Mouse (Mus musculus) heart, adult 11 months (tissue): ENCODE data around the gene Gprin1.
A peak's percentile ranks its signal among the peaks of the same experiment; 100 is the strongest.
"Not testable (repeated sequence)": the region's sequence is repeated elsewhere in the genome, so short reads cannot be mapped to it uniquely, and the experiment has no call there.

Source experiments
- DNase-seq: peaks from one replicate; pipeline ENCODE4 v3.0.0; 2022

Gprin1 gene

GRCm38 (mm10) chr13:54749864-54750411 lies at the start of gene Gprin1:
TSS of gene Gprin1 (minus strand) at chr13:54749874.
- DNase-seq: no peak

DNA sequence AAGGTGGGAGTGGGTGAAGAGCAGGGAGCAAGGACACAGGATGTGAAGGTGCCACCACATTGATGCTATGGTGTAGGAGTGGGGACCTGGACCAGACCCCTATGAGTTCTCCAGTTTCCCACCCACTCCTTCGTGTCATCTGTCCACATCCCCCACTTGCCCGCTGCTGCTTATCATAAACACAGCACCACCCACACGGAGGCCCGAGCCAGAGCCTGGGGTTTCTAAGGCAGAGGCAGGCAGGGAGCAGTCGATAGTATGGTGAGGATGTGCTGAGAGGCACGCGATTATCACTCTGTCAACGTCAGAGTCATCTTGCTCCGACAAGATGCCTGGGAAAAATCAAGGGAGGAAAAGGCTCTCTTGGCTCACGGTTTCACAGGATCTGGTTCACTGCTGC lies 49.1 kb upstream of the Gprin1 start:
- no peak for DNase-seq

DNA sequence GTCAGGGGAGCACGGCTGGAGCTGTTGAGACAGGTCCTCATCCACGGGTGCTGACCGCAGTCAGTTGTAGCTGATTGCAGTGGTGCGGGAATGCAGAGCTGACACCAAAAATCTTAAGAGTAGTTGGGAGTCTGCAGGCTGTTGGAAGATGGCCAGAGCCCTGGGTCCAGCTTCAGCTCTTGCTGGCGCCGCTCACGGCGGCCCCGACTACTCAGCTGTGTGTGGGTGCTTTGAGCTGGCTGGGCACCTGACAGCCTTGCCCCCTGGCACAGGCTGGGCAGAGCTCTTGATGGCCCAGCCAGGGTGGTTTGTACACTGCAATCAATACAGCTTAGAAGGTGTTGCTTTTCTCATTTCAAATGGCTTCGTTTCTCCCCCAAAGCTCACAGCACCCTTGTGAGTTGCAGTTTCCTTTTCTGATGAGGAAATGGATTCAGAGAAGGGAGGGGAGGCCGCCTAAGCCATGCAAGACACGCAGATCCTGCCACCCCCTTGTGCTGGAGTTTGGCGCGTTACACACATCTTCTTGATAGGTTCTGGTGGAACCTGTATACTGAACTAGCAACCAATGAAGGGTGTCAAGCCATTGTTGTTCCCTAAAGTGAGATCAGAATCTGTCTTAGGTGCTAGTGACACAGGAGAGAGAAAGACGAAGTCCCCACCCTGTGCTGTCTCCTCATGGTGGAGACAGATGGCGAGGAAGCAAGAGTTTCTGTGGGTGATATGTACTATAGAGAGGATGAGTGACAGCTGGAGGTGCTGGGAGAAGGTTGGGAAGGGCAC lies 48.4 kb upstream of the Gprin1 start:
- DNase-seq: no peak

- DNase-seq: no peak
Measured at GRCm38 (mm10) chr13:54797356-54797755, 47.7 kb upstream of the Gprin1 start.

GRCm38 (mm10) chr13:54794843-54795242 lies 45.2 kb upstream of the Gprin1 start:
- no peak for DNase-seq

- no peak for DNase-seq
Measured at GRCm38 (mm10) chr13:54794002-54794577, 44.4 kb upstream of the Gprin1 start.

GRCm38 (mm10) chr13:54792259-54793230 lies 42.9 kb upstream of the Gprin1 start:
- DNase-seq: no peak

- peak; percentile 92 for DNase-seq
Measured at GRCm38 (mm10) chr13:54789561-54790397, 40.1 kb upstream of the Gprin1 start.

GRCm38 (mm10) chr13:54788740-54789560 lies 39.3 kb upstream of the Gprin1 start, which contains the start of gene Tspan17:
TSS of gene Tspan17 (plus strand) at chr13:54789377.
- peak; percentile 100 for DNase-seq

- not testable (repeated sequence) for DNase-seq
Measured at GRCm38 (mm10) chr13:54787591-54787990, 37.9 kb upstream of the Gprin1 start.

- DNase-seq: no peak
Measured at GRCm38 (mm10) chr13:54783698-54784097, 34.0 kb upstream of the Gprin1 start, which contains the start of gene Eif4e1b. TSS of gene Eif4e1b (plus strand) at chr13:54783998.

GRCm38 (mm10) chr13:54783235-54783634 lies 33.6 kb upstream of the Gprin1 start:
- DNase-seq: no peak

DNA sequence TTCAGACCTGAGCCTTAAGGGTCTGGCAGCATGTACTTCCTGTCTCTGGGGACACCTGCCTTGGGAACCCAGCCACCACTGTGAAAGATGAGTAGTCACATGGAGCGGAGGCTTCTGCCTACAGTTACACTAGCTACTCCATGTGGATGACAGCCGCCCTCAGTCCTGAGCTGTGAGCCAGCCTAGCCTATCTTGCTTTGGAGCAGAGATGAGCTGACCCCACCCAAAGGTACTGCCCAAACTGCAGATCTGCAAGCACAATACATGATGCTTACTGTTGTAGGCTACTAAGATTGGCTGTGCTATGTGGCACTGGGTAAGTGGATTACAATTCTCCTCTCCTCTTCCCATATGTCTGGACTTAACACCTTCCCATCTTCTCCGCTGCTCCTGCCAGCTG lies 31.4 kb upstream of the Gprin1 start:
- no peak for DNase-seq

- DNase-seq: no peak
Measured at GRCm38 (mm10) chr13:54780592-54780991, 30.9 kb upstream of the Gprin1 start.

DNA sequence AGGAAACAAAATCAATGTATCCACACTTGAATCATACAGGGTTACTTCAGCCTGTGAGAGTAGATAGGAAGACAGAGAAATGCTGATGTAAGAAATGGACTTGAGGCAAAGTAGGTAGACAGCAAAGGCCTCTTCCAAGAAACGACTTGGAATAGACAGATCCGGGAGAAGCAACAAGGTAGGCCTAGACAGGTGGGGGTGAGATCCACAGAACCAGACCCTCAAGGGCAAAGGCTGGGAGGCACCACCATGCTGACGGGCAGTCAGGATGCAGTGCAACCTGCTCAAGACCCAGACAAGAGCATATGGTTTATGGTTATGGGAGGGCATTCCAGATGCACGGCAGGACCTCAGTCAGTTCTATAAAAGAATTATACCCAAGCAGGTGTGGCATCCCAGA lies 17.3 kb upstream of the Gprin1 start:
- no peak for DNase-seq

DNA sequence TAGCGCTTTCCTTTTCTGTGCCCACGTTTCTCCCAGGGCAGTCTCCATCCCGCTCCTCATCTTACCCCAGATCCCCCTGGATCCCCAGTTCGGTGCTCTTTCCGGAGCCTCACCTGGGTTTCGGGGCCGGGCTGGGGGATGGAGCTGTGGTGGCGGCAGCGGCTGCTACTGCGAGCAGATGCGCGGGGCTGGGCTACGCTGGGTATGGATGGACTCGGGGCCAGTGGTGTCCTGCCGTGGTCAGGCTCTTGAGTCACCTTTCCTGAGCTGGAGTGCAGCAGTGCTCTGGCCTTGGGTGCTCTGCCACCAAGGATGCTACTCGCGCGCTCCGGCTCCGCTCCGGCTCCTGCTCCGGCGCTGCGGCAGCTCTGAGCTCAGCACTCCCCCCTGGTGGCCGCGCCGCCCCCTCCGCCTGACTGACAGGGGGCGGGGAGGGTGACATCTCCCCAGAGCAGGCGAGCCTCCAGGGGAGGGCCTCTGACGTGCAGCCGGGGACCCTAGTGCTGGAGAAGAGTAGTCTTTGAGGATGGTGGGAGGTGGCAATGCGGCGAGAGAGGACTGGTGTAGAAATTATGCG lies 16.6 kb upstream of the Gprin1 start, which contains the start of gene Sncb:
TSS of gene Sncb (minus strand) at position 404 of the 577 bp plus-strand sequence.
- no peak for DNase-seq

DNA sequence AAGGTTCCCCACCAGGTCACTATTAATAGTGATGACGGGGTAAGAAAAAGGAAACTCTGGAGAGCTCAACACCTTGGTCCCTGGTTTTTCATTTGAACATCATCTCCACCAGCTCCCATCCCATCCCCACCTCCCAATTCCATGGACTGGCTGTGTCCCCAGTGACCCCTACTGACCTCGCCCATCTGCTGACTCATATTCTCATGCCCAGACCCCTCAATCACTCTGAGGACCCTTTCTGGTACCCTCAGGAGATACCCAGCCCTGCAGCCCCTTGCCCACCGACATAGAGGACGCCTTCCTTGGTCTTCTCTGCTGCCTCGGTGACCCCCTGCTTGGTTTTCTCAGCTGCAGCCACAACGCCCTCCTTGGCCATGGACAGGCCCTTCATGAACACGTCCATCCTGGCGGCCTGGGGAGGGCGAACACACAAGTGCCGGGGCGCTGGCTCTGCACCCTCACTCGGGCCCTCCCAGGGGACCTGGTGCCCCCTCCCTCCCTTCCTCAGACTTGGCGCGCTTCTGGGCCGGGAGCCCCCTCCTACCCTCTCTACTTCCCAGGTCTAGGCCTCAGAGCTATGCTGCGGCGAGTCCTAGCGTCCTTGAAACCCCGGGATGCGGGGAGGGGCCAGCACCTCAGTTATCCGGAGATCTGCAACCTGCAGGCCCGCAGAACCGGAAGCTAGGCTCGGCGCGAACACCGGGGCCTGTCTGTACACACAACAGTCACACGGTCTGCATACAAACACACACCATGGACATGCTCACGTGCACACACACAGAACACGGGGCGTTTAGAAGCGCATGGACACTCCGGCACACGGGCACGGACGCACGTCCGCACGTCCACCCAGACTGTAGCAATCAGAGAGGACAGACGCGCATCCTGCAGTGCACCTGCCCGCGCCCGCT lies 15.9 kb upstream of the Gprin1 start:
- DNase-seq: no peak

DNA sequence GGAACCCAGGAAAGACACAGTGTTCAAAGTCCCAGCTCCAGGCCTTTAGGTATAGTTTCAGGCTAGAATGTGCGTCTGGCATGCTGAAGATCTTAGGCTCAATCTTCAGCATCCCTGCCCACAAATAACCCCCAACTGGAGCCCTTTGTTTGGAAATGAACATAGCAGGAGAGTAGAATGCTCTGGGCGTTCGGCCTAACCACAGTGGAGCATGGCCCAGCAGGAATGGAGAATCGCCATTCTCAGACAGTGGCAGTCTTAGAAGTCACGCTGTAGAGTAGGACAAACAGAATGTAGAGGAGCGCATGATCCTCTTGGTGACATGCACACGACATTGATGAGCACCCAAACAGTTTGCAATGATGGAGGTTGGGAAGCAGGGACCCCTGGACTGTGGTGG lies 11.2 kb upstream of the Gprin1 start:
- no peak for DNase-seq

- DNase-seq: no peak
Measured at GRCm38 (mm10) chr13:54760164-54760795, 10.6 kb upstream of the Gprin1 start.
